Mouse (Mus musculus) induced T-regulatory cell, adult 2 months (primary cell): ENCODE data around the gene Nmur2.

ENCODE experiments used
- DNase-seq: peaks from one replicate; pipeline ENCODE4 v3.0.0-alpha.2; 2012; ENCODE audit warnings: low read depth

Nmur2 gene

DNA sequence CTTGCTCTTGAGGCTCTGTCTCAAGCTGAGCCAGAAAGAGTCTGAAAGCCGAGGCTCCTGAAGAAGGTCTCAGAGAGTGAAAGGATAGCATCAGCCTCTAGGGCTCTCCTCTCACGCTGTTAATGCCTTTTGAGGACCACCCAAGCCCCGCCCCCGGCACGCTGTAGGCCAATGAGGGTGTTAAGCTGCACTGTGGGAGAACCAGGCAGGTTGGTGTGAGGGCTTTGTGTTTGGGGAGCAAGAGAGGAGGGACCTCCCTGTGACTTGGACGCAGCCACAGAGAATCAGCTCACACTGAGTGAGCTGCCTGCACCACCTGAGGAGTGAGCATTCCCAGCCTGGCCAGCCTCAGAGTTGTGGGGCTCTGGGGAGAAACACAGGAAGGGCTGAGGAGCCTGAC is at the start of gene Nmur2:
TSS of gene Nmur2 (minus strand) at position 94 of the 400 bp plus-strand sequence.
- DNase-seq = no peak

GRCm38 (mm10) chr11:56089127-56089689 is 48.4 kb upstream of the Nmur2 start:
- DNase-seq = no peak

- DNase-seq = no peak
These were observed 31.3 kb upstream of the Nmur2 start for GRCm38 (mm10) chr11:56072131-56072530.

- DNase-seq = no peak
These were observed 28.8 kb upstream of the Nmur2 start for GRCm38 (mm10) chr11:56069658-56070057.

DNA sequence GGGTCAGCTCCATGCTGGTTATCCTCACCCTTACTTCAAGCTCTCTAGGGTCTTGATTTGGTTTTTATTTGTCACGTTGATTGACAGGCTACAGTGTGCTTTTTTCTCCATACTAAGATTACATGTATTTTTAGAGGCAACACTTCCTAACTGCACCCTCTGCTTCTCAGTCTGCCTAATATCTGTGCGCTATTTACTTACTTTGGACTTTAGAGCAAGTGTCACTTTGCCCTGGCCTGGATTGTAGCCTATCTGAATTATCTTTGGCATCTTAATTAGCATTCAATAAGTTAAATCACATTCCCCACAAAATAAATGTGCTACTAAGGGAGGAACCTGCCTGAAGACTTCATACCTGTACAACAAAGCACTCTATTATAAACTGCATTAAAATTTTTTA is 24.3 kb upstream of the Nmur2 start:
- no peak for DNase-seq

DNA sequence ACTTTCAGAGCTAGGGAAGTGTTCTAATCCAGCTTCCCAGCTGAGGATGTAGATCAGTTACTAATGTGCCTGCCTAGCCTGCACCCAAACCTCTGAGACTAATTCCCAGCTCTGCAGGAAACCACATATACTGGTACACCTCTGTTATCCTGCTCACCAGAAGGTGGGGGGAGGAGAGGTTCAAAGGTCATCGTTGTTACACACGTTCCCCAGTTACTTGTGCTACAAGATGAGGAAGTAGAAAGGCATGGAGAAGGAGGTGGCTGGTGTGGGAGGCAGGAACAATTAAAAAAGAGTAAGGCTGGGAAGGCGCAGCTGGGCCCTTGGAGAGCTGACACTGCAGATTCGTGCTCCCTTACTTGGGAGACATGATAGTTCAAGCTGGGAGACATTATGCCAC is 23.8 kb upstream of the Nmur2 start:
- no peak for DNase-seq

- no peak for DNase-seq
These were observed 18.4 kb upstream of the Nmur2 start for GRCm38 (mm10) chr11:56059236-56059635.

DNA sequence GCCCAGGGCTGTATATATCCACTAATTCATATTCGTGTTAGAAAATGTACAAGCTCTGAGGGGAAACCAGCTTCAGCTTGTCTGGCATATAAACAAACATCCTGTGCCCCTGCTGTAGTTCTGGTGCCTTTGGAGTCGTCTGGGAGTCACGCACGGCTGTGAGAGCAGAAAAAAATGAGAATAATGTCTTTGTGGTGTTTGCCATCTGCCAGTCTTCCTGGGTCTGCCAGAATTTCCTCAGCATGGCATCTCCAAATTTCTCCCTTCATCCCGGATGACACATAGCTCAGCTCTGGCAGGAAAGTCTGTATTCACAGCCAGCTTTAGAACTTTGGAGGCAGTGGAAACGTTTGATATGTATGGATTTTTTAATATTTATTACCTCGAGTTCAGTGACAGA is 13.6 kb upstream of the Nmur2 start:
- no peak for DNase-seq

- DNase-seq = no peak
These were observed 14.0 kb downstream of the Nmur2 start for GRCm38 (mm10) chr11:56026854-56027253.

DNA sequence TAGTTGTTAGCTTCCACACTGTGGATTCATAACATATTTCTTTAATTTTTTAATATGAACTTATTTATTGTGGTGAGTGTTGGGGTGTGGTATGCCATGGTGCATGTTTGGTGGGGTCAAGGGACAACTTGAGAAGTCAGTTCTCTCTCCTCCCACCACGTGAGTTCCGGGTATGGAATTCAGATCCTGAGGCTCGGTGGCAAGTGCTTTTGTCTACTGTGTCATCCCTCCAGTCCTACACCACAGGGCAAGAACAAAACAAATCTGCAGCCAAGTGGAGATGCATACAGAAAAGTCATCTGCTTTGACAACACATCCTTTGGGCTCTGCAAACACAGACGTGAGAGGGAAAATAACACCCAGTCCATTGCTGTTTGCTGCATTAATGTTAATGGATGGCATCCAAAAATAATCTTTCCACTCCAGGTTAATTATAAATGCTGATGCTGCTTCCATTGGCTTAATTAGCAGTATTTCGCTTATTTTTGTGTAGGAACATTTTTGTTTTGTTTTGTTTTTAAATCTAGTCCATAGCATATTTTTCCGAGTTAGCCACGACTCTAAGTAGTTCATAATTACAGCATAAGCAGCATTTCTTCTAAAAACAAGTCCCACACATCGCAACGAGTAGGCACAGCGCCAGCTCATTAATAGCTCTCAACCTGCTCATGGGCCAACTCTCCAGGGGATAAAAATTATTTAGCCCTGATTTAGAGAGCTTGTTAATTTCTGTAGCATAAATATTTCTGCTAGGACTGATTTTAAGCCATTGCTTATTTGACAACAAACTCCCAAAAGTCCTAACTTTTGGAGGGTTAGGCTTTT is 14.9 kb downstream of the Nmur2 start:
- no peak for DNase-seq

GRCm38 (mm10) chr11:56013510-56014057 is 27.2 kb downstream of the Nmur2 start:
- no peak for DNase-seq

- DNase-seq = no peak
These were observed 28.4 kb downstream of the Nmur2 start for GRCm38 (mm10) chr11:56012396-56012795.

GRCm38 (mm10) chr11:56008277-56008676 is 32.5 kb downstream of the Nmur2 start:
- DNase-seq = no peak

DNA sequence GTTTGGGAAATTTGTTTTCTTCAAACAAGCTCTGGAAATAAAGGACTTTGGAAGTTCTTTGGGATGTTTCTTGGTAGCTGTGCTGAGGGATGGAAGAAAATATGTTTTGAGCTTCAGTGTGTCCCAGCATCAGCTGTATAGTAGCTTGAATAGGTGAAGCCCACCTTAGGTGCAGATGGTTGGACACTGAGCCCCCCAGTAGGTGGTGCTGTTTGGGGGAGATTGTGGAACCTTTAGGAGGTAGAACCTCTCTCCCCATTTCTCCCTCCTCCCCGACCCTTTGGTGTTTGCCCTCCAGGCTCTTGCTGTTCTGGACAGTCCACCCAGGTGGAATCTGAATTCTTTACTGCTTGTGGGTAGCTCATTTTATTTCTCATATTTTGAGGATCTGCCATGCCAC is 48.0 kb downstream of the Nmur2 start:
- DNase-seq = no peak

- DNase-seq = no peak
These were observed 48.7 kb downstream of the Nmur2 start for GRCm38 (mm10) chr11:55992148-55992547.

DNA sequence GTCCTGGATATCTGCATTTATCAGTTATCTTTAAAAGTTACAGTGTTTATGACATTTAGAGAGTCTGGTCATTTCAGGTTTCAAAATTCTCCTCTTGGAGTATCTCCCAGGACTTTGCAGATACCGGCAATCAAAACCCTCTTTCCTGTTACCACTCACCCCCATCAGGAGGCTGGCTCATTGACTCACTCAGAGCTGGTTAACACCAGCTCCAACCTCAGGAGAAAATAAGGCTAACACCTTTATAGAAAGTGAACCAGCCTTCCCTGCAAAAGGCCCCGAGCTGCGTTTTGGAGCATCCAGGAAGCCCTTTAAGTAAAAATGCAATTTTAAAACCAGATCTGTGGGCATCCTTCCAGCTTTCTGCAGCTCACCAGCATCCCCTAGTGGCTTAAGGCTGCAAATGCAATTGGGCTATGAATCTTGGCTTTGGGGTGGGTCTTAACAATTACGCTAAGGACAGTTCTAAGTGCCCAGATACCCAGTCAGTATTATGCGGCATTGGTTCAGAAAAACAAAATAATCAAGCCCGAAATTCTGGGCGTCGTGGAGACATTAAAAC is 49.2 kb downstream of the Nmur2 start:
- DNase-seq = peak; percentile 25

- no peak for DNase-seq
These were observed 56.2 kb downstream of the Nmur2 start for GRCm38 (mm10) chr11:55984643-55985042.

GRCm38 (mm10) chr11:55981656-55982055 is 59.2 kb downstream of the Nmur2 start:
- DNase-seq = no peak

DNA sequence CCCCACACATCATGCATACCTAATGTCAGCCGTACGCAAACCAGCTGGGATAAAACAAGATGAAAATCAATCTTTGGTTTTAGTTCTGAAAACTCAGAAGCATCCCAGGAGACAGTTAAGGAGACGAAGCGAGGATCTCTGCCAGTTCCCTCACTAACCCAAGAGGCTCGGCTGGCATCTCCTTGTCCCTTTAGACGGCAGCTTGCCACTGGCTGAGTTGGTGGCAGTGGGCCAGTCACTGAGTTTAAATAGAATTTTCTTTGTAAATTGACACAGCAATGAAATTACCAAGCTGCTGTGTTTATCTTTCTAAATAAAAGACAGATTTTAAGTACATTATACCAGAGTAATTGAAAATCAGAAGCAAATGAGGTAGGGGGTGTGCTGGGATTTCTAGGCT is 62.7 kb downstream of the Nmur2 start:
- DNase-seq = no peak
